Mouse (Mus musculus) embryo, embryonic 11.5 days (tissue): ENCODE results near the gene Rpl23a.
"Not testable (repeated sequence)": the region's sequence is repeated elsewhere in the genome, so short reads cannot be mapped to it uniquely, and the experiment has no call there.

Experiments used
- DNase-seq: peaks from one replicate; pipeline ENCODE4 v3.0.0-alpha.2; 2012; ENCODE audit warnings: low read depth, low spot score

Gene Rpl23a

GRCm38 (mm10) chr11:78146707-78147543 is 36.5 kb downstream of the Rpl23a start:
- no peak for DNase-seq

GRCm38 (mm10) chr11:78146168-78146567 is 37.2 kb downstream of the Rpl23a start:
- no peak for DNase-seq

GRCm38 (mm10) chr11:78143520-78143919 is 39.9 kb downstream of the Rpl23a start:
- DNase-seq, result no peak

GRCm38 (mm10) chr11:78140665-78141064 is 42.7 kb downstream of the Rpl23a start:
- DNase-seq, result no peak

GRCm38 (mm10) chr11:78138023-78138422 is 45.4 kb downstream of the Rpl23a start:
- DNase-seq, result no peak

GRCm38 (mm10) chr11:78137584-78137983 is 45.8 kb downstream of the Rpl23a start:
- DNase-seq, result no peak

- DNase-seq, result no peak
Observed at GRCm38 (mm10) chr11:78136132-78136531, 47.3 kb downstream of the Rpl23a start.

GRCm38 (mm10) chr11:78135314-78135713 is 48.1 kb downstream of the Rpl23a start:
- not testable (repeated sequence) for DNase-seq

- DNase-seq, result no peak
Observed at GRCm38 (mm10) chr11:78134344-78134743, 49.0 kb downstream of the Rpl23a start.

GRCm38 (mm10) chr11:78133915-78134314 is 49.5 kb downstream of the Rpl23a start:
- no peak for DNase-seq
